Mouse (Mus musculus): ENCODE results near the gene Ptpdc1.

Gene Ptpdc1

DNA sequence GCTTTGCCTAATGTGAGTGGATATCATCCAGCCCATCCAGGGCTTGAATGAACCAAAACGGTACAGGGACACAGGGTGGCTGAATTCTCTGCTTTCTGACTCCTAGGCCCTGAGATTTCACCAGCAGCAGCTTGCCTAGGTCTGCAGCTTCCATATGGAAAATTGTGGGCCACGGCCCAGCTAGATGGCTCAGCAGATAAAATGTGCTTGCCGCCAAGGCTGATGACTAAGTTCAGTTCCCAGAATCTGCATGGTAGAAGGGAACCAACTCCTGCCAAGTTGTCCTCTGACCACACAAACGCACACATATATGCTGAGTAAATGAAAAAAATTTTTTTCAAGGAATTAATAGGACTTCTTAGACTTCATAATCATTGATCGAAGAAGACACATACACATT lies 77.2 kb downstream of the Ptpdc1 start:
- no peak for DNase-seq (ENCODE audit: low read depth, low spot score)

DNA sequence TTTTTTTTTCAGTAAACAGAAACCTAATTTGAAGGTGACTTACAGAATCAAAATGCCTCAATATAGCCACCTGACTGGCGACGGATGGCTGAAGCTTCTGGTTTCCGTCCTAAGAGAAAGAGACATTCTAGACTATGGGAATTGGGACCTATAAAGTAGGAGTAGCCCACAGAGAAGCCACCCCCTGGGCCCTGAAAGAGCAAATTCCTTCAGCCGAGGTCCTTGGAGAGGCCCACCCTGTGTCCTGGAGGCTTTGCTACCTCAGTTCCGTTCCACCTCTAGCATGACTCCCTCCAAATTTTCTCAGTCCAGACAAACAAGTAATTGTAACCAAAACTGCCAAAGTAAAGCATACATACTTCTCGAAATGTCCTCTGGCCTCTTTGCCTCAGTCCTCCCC lies 77.8 kb downstream of the Ptpdc1 start:
- no peak for DNase-seq (ENCODE audit: low read depth, low spot score)

DNA sequence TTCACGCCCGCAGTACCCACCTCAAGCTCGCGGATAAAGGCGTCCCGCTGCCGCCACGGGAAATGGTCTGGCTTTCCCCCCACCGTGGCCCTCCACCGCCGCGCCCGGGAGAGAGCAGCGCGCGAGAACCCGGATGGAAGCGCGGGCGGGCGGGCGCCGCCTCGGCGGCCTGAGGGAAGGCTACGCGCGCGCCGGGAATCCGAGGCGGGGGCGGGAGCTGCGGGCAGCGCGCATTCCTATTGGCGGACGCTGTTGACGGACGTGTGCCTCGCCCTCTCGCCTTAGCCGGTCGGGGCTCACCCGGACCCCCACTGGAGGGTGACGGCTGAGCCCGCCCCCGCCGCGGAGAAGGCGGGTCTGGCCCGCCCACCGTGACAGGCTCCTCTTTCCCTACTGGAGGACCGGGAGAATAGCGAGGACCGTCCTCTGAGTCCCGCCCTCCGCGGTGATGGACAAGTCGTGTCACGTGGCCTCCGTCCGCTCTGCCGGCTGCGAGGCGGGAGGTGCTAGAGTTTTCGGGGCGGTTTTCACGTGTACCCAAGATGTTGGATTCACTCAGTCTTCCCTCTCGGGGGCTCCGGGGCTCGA lies 79.0 kb downstream of the Ptpdc1 start:
- peak; percentile 96 for DNase-seq (ENCODE audit: low read depth, low spot score)

DNA sequence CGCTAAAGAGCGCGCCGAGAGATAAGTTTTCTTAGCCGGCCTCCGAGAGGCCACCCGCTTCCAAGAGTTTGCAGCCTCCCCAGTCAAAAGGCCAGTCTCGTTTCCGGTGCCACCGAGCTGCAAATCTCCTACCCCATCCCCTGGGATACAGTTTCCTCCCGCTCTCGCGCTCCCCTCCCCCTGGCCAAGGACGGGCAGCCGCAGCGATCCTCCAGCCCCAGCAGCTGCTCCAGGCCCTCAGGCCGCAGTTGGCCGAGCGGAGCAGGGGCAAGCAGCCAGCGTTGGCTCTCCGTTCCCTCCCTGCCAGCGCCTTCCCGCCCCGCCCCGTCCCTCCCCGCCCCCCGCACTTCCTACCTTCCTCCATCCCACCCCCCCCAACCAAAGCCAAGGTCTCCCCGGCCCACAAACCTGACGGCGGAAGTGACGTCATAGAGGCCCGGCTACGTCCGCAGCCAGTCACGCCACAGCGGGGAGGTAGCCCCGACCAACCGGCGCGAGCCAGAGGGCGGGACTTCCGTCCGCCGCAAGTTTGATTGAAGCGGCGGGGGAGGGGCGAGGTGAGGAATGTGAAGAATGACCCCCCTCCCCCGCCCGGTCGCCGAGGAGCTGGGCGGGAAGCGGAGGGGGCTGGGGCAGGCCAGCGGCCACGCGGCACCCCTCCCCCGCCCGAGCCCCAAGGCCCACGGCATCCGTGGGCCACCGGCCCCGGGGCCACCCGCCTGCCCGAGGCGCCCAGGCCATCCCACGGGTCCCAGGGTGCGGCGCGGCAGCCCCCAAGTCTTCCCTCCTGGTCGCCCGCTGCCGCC lies 79.8 kb downstream of the Ptpdc1 start:
- peak; percentile 99 for DNase-seq (ENCODE audit: low read depth, low spot score)

DNA sequence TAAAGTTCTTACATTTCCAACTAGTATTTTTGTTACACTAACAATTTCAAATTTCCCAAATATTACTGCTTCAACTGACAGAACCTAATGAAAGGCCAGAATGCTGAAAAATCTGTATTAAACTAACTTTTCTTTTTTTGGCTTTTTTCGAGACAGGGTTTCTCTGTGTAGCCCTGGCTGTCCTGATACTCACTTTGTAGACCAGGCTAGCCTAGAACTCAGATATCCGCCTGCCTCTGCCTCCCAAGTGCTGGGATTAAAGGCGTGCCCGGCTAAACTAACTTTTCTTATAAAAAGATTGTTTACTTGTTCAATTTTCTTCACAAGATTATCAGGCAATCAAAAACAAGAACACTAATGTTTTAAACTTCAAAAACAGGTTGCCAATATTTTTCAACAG lies 80.6 kb downstream of the Ptpdc1 start:
- DNase-seq (ENCODE audit: low read depth, low spot score): no peak

DNA sequence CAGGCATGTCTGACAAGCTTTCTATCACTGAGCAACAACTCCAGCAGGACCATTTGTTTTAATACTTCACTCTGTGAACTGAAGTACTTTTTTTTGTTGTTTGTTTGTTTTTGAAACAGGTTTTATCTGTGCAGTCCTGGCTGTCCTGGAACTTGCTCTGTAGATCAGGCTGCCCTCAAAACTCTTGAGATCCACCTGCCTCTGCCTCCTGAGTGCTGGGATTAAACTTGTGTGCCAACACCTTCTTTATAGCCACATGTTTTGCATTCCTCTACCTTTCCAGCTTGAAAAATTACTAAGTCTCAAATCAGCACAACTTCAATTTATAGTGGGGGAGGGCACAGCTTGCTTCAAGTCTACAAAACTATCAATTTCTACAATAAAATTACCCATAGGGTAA lies 81.1 kb downstream of the Ptpdc1 start:
- DNase-seq (ENCODE audit: low read depth, low spot score): no peak

DNA sequence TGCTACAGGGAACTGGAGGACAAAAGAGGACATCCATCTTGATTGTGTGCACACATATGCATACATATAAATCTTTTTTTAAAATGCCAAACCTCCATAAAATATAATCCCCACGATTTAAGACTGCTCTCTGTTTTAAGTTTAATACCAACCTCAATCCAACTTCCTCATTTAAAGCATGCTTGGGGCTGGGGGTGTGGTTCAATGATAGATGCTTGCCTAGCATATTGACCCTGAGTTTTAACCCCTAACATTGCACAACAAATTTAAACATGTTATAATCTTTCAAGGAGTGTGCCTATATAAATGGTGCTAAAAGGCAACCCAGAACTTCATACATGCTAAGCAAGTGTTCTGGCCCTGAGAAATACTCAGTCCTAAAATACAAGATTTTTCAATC lies 85.0 kb downstream of the Ptpdc1 start:
- DNase-seq (ENCODE audit: low read depth, low spot score): no peak

DNA sequence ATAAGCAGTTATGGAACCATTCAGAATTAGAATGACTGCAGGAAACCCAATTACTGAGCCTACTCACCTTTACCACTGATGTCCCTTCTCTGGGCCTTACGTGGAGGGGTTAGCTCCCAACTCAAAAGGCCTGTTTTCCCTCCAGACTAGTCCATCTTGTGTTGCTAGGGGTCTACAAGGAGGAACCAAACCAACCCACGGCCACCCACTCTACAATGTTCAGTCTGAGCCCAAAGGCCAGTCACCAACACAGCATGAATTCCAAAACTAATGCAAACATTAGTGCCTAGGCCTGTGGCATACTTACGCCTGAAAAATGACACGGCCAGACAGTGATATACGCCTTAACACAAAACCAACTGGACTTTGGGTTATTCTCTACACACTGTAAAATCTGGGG lies 92.0 kb downstream of the Ptpdc1 start:
- no peak for DNase-seq (ENCODE audit: low read depth, low spot score)

DNA sequence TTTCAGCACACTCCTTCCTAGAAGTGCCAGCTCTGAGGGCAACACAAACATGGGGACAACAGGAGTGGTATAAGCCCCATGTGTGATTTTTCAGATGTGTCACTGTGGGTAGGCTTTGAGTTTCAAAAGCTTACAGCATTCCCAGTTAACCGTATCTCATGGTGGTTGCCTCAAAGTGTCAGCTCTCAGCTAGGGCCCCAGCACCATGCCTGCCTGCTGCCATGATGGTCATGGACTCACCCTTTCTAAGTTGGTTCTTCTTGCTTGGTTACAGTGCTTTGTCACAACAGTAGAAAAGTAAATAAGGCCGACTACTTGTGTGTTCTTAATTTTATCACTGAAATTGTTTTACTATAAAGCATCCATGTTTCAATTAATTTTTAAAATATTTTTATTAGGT lies 94.0 kb downstream of the Ptpdc1 start:
- no peak for DNase-seq (ENCODE audit: low read depth, low spot score)

DNA sequence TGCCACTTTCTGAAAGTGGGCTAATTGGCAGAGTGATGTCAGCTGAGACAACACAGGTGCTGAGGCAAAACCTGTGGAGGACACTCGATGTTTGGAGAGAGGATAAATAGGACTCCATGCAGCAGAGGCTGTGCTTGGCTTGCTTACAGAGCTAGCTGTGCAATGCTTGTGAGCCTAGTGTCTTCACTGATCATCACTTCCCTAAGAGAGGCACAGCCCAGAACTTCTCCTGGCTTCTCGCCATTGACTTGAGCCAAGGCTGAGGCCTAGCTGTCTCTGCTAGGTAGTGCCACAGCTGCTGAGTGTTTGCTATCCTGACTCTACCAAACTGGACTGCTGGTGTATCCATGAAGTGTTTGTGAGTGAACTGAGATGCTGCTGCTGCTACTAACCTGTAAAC lies 94.8 kb downstream of the Ptpdc1 start:
- DNase-seq (ENCODE audit: low read depth, low spot score): no peak

DNA sequence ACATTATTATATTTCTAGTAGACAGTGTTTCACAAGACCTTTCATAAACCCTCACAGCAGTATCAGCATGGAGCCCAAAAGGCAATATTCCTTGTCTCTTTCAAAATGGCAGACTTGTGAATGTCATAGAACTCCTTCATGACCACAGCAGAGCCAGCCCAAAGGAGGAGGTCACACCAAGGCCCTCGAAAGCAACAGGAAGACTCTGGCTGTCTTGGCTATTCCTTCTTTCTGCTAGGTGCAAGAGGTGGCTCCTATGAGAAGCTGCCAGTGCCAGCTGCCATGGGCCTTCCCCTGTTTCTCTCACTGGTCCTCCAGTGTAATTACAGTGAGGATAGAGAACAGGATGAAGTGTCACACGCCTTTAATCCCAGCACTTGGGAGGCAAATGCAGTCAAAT lies 96.4 kb downstream of the Ptpdc1 start:
- no peak for DNase-seq (ENCODE audit: low read depth, low spot score)

DNA sequence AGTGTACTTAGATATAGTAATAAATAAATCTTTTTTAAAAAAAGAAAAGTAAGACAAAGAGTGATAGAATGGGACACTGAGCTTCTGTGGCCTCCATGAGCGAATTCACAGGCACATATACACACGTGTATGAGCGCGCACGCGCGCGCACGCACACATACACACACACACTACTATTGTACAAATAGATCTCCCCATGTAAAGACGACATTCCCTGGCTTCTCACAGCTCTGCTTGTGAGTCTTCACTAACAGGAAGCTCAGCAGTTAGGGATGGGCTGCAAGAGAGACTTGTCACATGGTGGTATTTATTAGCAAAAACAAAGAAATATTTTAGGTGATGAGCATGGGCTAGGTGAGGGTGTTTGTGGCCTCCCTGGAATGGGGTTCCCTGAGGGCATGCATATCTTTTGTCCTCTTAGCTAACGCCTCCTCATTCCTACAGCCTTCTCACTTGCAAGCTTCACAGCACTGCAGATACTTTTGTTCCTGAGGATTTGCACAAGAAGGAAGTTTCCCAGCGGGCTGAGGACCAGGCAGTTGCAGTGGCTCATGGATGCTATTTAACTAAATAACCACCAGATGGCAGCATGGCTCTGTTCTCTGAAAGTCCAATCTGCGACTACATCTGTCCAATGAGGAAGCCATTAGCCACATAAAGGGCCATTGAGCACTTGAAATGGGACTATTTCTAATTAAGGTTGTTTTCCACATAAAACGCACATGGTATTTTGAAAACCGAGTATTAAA lies 97.2 kb downstream of the Ptpdc1 start:
- DNase-seq (ENCODE audit: low read depth, low spot score): peak; percentile 80
